Mouse (Mus musculus) forebrain, embryonic 13.5 days (tissue): ENCODE measurements around the gene Spcs2. TPM values are rescaled to one million over a fixed set of nuclear protein-coding genes. Genes with fewer than 3 reads are reported as not detected.

Experiments used
- ATAC-seq: fragments of 200-750 bp; cut with Nextera tagmentation; 2 replicates; pipeline ENCODE4 v1.8.0; 2017
- H3K27ac ChIP-seq: fragments of 300-500 bp; sonication (generic); 2 replicates; pipeline ENCODE4 v1.5.1; 2015; ENCODE audit warnings: inconsistent platforms, mild to moderate bottlenecking, moderate library complexity
- H3K27me3 ChIP-seq: fragments of 300-500 bp; sonication (generic); 2 replicates; pipeline ENCODE4 v1.6.1; 2015; ENCODE audit warnings: mild to moderate bottlenecking, inconsistent platforms
- H3K36me3 ChIP-seq: fragments of 300-500 bp; sonication (generic); 2 replicates; pipeline ENCODE4 v1.6.1; 2015; ENCODE audit warnings: mild to moderate bottlenecking, inconsistent platforms; ENCODE audit not compliant: poor library complexity, severe bottlenecking
- H3K4me1 ChIP-seq: fragments of 300-500 bp; sonication (generic); 2 replicates; pipeline ENCODE4 v1.6.1; 2015; ENCODE audit warnings: inconsistent platforms
- H3K4me2 ChIP-seq: fragments of 300-500 bp; sonication (generic); 2 replicates; pipeline ENCODE4 v1.6.1; 2015; ENCODE audit warnings: inconsistent platforms, mild to moderate bottlenecking, moderate library complexity
- H3K4me3 ChIP-seq: fragments of 300-500 bp; sonication (generic); 2 replicates; pipeline ENCODE4 v1.5.1; 2015; ENCODE audit warnings: mild to moderate bottlenecking, inconsistent platforms
- H3K9ac ChIP-seq: fragments of 300-500 bp; sonication (generic); 2 replicates; pipeline ENCODE4 v1.6.1; 2015; ENCODE audit warnings: mild to moderate bottlenecking, inconsistent platforms
- H3K9me3 ChIP-seq: fragments of 300-500 bp; sonication (generic); replicated peaks from 2 replicates; pipeline ENCODE4 v1.6.1; 2016; ENCODE audit warnings: inconsistent platforms
- WGBS: fragments of 180-500 bp; shearing (Covaris S2); methylation state at CpG from one replicate; pipeline ENCODE4 v1.1.7; 2015; 5-methylcytosine and 5-hydroxymethylcytosine counted together
- polyA plus RNA-seq: library from polyadenylated mRNA; unstranded; fragments of >200 nt; fragmentation: Nextera tagmentation; extraction: Ambion mirVana; gene quantifications from 2 replicates; pipeline ENCODE4 v1.2.1, GENCODE M21; 2015

The Spcs2 gene
- 334 and 336 TPM in 2 replicates for polyA plus RNA-seq

DNA sequence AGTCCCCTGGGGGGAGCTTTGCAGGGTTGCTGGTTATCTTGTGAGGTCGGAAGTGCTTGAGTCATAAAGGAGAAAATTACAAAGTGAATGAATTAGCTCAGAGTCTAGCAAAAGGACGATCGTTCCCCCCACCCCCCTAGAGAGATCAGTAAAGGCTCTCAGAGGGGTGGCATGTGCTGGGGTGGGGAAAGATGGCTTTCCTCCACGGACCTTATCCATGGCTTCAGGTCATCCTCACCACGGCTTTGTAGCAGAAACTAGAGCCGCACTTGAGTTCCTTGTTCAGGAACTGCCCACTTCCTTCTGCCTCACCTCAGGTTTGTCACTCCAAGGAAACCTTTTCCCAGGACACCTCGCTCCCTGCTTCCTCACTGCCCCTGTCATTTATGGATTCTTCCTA lies at the start of gene Spcs2:
TSS of gene Spcs2 (minus strand) at position 101 of the 400 bp plus-strand sequence.
- WGBS = 63% methylated on average over 7 of the region's 7 CpGs
- no peak for ATAC-seq
- Histone ChIP-seq H3K4me1 (0 out of 2 replicates have a peak, but pooled peaks cover 13% of the 10 kb centered on the region), H3K27me3 (no peaks in the 10 kb centered on the region), H3K9me3 (no peaks in the 10 kb centered on the region), H3K27ac (no peak within 1 kb of the TSS; the same call in 1 of the 2 replicates), H3K9ac (no peak within 1 kb of the TSS), H3K36me3 (no peaks in the 10 kb centered on the region), H3K4me3 (no peak within 1 kb of the TSS), H3K4me2 (no peak within 1 kb of the TSS)

DNA sequence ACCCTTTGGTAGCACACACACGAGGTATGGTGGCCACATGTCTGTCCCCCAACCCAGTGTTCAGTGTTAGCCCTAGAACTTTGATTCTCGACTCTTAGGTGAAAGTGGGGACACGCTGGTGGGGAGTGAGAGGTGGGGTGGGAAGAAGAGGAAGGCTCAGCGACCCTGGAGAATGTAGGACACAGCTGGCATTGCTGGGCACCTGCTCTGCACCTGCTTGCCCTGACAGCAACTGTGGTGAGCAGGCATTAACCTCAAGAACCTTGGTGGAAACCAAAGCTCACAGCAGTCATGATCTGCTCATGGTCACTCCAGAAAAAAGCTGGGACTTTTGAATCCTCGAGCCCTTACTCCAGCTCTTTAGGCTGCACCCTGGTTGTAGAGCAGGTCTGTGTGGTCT lies 47.8 kb upstream of the Spcs2 start:
- Histone ChIP-seq H3K36me3 (no peaks in the 10 kb centered on the region), H3K4me3 (no peak overlapping the region), H3K27me3 (peaks cover 2% of the 10 kb centered on the region; the same call in 1 of the 2 replicates), H3K9me3 (no peaks in the 10 kb centered on the region), H3K4me2 (no peak overlapping the region), H3K4me1 (no peaks in the 10 kb centered on the region), H3K27ac (no peak overlapping the region), H3K9ac (no peak overlapping the region)
- ATAC-seq = no peak
- 76% methylated on average over 5 of the region's 5 CpGs for WGBS

GRCm38 (mm10) chr7:99907463-99907862 lies 44.2 kb upstream of the Spcs2 start:
- Histone ChIP-seq H3K36me3 (no peaks in the 10 kb centered on the region), H3K27me3 (no peaks in the 10 kb centered on the region)

GRCm38 (mm10) chr7:99906346-99906745 lies 43.1 kb upstream of the Spcs2 start:
- ATAC-seq = no peak
- H3K4me2 ChIP-seq = no peak overlapping the region
- H3K9ac ChIP-seq = no peak overlapping the region
- no peak overlapping the region for H3K27ac ChIP-seq
- no peaks in the 10 kb centered on the region for H3K27me3 ChIP-seq
- no peaks in the 10 kb centered on the region for H3K36me3 ChIP-seq
- H3K9me3 ChIP-seq = no peaks in the 10 kb centered on the region
- WGBS = 83% methylated on average over 3 of the region's 3 CpGs
- no peaks in the 10 kb centered on the region for H3K4me1 ChIP-seq
- no peak overlapping the region for H3K4me3 ChIP-seq

More at GRCm38 (mm10) chr7:99907463-99907862, 44.2 kb upstream of the Spcs2 start:
- no peak overlapping the region for H3K9ac ChIP-seq
- H3K4me1 ChIP-seq = no peaks in the 10 kb centered on the region
- 89% methylated on average over 3 of the region's 3 CpGs for WGBS
- no peak overlapping the region for H3K4me2 ChIP-seq
- no peak overlapping the region for H3K4me3 ChIP-seq
- H3K27ac ChIP-seq = no peak overlapping the region
- H3K9me3 ChIP-seq = no peaks in the 10 kb centered on the region
- no peak for ATAC-seq

- no peaks in the 10 kb centered on the region for H3K27me3 ChIP-seq
- no peak overlapping the region for H3K4me2 ChIP-seq
- no peak overlapping the region for H3K9ac ChIP-seq
- 68% methylated on average over 3 of the region's 3 CpGs for WGBS
- H3K27ac ChIP-seq = no peak overlapping the region
- H3K4me3 ChIP-seq = no peak overlapping the region
- H3K36me3 ChIP-seq = no peaks in the 10 kb centered on the region
- no peak for ATAC-seq
- H3K9me3 ChIP-seq = no peaks in the 10 kb centered on the region
- no peaks in the 10 kb centered on the region for H3K4me1 ChIP-seq
Measured at GRCm38 (mm10) chr7:99904421-99905005, 41.3 kb upstream of the Spcs2 start.

- Histone ChIP-seq H3K9ac (no peak overlapping the region), H3K4me3 (no peak overlapping the region), H3K27ac (no peak overlapping the region), H3K27me3 (no peaks in the 10 kb centered on the region), H3K36me3 (no peaks in the 10 kb centered on the region), H3K4me2 (no peak overlapping the region), H3K4me1 (no peaks in the 10 kb centered on the region), H3K9me3 (no peaks in the 10 kb centered on the region)
- 73% methylated on average over 11 of the region's 11 CpGs for WGBS
- ATAC-seq = peak; percentile 45; the same call in 1 of the 2 replicates
Measured at GRCm38 (mm10) chr7:99902918-99903665, 39.8 kb upstream of the Spcs2 start.

DNA sequence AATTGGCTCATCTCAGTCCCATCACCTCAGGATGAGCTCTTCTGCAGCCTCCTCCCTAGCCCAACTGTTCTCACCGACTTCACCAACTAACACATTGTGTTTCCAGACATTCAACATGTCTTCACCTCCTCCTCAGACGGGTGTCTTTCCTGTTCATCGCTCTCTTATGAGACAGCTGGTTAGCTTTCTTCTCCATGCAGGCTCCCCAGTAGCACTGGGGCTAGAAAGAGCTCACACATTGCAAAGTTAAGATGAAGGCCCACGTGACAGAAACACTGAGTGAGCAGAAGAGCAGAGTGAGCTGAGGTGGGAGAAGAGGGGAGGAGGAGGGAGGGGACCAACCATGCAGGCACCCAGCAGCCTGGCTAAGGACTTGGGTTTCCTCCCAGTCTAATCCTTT lies 38.9 kb upstream of the Spcs2 start:
- Histone ChIP-seq H3K4me2 (no peak overlapping the region), H3K9me3 (no peaks in the 10 kb centered on the region), H3K4me3 (no peak overlapping the region), H3K27me3 (no peaks in the 10 kb centered on the region), H3K4me1 (no peaks in the 10 kb centered on the region), H3K9ac (no peak overlapping the region), H3K36me3 (no peaks in the 10 kb centered on the region), H3K27ac (no peak overlapping the region)
- no peak for ATAC-seq
- WGBS = 79% methylated on average over 4 of the region's 4 CpGs

- Histone ChIP-seq H3K27me3 (no peaks in the 10 kb centered on the region), H3K4me3 (no peak overlapping the region), H3K27ac (no peak overlapping the region), H3K4me1 (peaks cover 18% of the 10 kb centered on the region), H3K4me2 (no peak overlapping the region), H3K9me3 (no peaks in the 10 kb centered on the region), H3K36me3 (no peaks in the 10 kb centered on the region), H3K9ac (no peak overlapping the region)
- 84% methylated on average over 4 of the region's 4 CpGs for WGBS
- ATAC-seq = no peak
Measured at GRCm38 (mm10) chr7:99896905-99897304, 33.6 kb upstream of the Spcs2 start.

- H3K36me3 ChIP-seq = no peaks in the 10 kb centered on the region
- H3K9ac ChIP-seq = no peak overlapping the region
- no peak overlapping the region for H3K27ac ChIP-seq
- H3K9me3 ChIP-seq = no peaks in the 10 kb centered on the region
- H3K27me3 ChIP-seq = no peaks in the 10 kb centered on the region
- H3K4me3 ChIP-seq = no peak overlapping the region
- peaks cover 19% of the 10 kb centered on the region for H3K4me1 ChIP-seq
- no peak for ATAC-seq
- no peak overlapping the region for H3K4me2 ChIP-seq
- WGBS = 78% methylated on average over 6 of the region's 6 CpGs
Measured at GRCm38 (mm10) chr7:99894478-99894877, 31.2 kb upstream of the Spcs2 start.

- Histone ChIP-seq H3K36me3 (no peaks in the 10 kb centered on the region), H3K4me1 (peaks cover 21% of the 10 kb centered on the region), H3K4me2 (no peak overlapping the region), H3K27me3 (no peaks in the 10 kb centered on the region), H3K9me3 (no peaks in the 10 kb centered on the region), H3K4me3 (no peak overlapping the region), H3K9ac (no peak overlapping the region), H3K27ac (no peak overlapping the region)
- no peak for ATAC-seq
- 83% methylated on average over 3 of the region's 3 CpGs for WGBS
Measured at GRCm38 (mm10) chr7:99893967-99894366, 30.7 kb upstream of the Spcs2 start.

DNA sequence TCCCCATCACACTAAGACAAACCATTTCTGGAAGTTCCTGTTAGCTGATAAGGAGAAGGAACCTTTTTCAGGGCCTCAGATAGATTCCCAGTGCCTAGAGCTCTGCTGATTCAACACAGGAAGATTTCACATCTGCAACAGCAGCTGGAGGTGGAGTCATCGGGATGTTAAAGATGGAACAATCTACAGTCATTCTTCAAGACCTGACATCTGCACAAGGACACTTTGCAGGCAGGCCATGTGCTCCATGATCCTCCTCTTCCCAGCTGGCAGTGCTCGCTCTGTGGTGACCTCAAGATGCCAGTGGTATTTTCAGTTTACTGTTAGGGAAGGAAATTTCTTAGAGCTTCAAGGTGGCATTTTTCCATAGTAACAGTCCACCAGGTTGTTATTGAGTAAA lies 29.1 kb upstream of the Spcs2 start:
- Histone ChIP-seq H3K9ac (no peak overlapping the region), H3K4me1 (peaks cover 21% of the 10 kb centered on the region), H3K9me3 (no peaks in the 10 kb centered on the region), H3K27ac (no peak overlapping the region), H3K4me3 (no peak overlapping the region), H3K4me2 (no peak overlapping the region), H3K36me3 (no peaks in the 10 kb centered on the region), H3K27me3 (no peaks in the 10 kb centered on the region)
- 97% methylated on average over 2 of the region's 2 CpGs for WGBS
- no peak for ATAC-seq

DNA sequence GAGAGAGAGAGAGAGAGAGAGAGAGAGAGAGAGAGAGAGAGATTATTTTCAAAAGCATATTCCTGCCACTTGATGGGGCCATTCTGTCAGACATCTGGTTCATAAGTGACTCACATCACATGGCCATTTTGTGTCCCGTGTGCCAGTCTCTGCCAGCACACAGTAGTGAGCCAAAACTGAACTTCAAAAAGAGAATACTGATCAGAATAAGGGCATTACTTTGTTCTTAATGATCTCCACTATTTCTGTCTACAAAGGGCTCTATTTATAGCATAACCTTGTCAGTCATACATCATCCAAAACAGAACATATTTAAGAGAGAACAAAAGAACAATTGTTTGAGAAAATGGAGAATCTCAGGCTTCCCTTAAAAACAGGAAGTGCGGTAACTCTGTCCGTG lies 28.2 kb upstream of the Spcs2 start:
- Histone ChIP-seq H3K36me3 (no peaks in the 10 kb centered on the region), H3K9ac (no peak overlapping the region), H3K4me2 (no peak overlapping the region), H3K27ac (no peak overlapping the region), H3K4me3 (no peak overlapping the region), H3K9me3 (no peaks in the 10 kb centered on the region), H3K27me3 (no peaks in the 10 kb centered on the region), H3K4me1 (peaks cover 21% of the 10 kb centered on the region)
- WGBS = 72% methylated on average over 3 of the region's 3 CpGs
- no peak for ATAC-seq
